Mouse (Mus musculus) kidney, adult 2 months (tissue): Measurements from ENCODE around the gene Akap11.

Source experiments
- CTCF ChIP-seq: fragments of 200-500 bp; conservative IDR thresholded peaks from 2 replicates; pipeline ENCODE4 v1.5.1; 2011; ENCODE audit warnings: low read depth, mild to moderate bottlenecking, control low read depth, low read length, moderate library complexity, mixed read lengths; ENCODE audit not compliant: insufficient read depth, insufficient read length
- POLR2A ChIP-seq: fragments of 200-500 bp; IDR thresholded peaks from one replicate; pipeline ENCODE4 v1.6.1; 2011; ENCODE audit warnings: low read depth, low read length, control low read depth

- TF ChIP-seq POLR2A (no peak), CTCF (no peak)
Measured at GRCm38 (mm10) chr14:78448807-78449406, 87.7 kb downstream of the Akap11 start.
